Mouse (Mus musculus) E14TG2a.4 (cell line): ENCODE results near the gene Olfr1164.

Source experiments
- CTCF ChIP-seq: conservative IDR thresholded peaks from 2 replicates; pipeline ENCODE4 v1.5.1; 2014; ENCODE audit warnings: low read length
- POU5F1 ChIP-seq: IDR thresholded peaks from 2 replicates; pipeline ENCODE4 v1.6.1; 2014; ENCODE audit warnings: low read length, borderline replicate concordance

DNA sequence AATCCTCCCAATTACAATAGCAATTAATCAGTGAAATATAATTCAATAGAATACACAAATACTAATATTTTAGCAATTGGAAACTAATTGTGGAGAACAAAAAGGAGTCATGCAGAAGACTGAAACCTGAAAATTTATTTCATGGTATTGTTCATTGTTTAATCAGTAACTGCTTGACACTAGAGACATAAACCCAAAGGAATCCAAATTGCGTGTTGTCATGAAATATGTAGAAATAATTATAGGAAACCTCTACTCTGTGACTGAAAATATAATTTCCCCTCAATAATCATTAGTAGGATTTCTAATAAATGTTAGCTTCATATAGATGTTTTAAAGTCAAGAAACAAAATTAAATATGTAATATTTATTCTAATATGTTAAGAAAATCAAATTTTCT lies 34.4 kb upstream of the Olfr1164 start, which contains the start of gene Olfr1166:
- TF ChIP-seq CTCF (no peak), POU5F1 (no peak)
